Mouse (Mus musculus) subcutaneous adipose tissue, adult 2 months (tissue): ENCODE data around the gene Gm30083. TPM values are rescaled to one million over a fixed set of nuclear protein-coding genes. Genes with fewer than 3 reads are reported as not detected.

ENCODE experiments used
- polyA plus RNA-seq: library from polyadenylated mRNA; depleted of rRNA; stranded (reverse); fragments of >200 nt; gene quantifications from 2 replicates; pipeline ENCODE4 v1.2.3, GENCODE M21; 2012; ENCODE audit warnings: low replicate concordance; rRNA removed

The Gm30083 gene
- not detected in 2 replicates for polyA plus RNA-seq

GRCm38 (mm10) chr14:34015063-34015462 is at the start of gene Gm30083:
Gene Gm30083, minus strand, starts transcription at chr14:34015182.

DNA sequence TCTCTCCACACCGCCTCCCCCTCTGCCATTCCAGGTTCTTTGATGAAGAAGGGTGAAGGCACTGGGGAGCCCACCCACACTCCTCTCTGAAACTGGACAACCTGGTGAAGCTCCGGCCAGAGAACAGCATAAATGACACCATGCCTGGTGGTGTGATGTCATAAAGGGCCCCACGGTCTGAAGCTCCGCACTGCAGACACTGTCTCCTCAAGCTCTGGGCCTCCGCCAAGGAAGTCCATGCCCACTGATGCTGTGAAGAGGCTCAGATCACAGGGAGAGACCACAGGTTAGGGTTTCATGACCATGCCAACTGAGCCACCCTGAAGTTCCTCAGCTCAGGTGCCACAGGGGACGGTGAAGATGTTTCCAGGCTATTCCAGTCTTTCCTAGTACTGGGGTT is 37.5 kb upstream of the Gm30083 start, which contains the start of gene Antxrl:
Gene Antxrl, plus strand, starts transcription at position 192 of the 400 bp plus-strand sequence.

GRCm38 (mm10) chr14:34016381-34016780 is 1.4 kb upstream of the Gm30083 start, which contains the start of gene Gm5460:
Gene Gm5460, plus strand, starts transcription at chr14:34016758.

GRCm38 (mm10) chr14:33978604-33979059 is 36.4 kb downstream of the Gm30083 start, which contains the start of gene Zfp488:
Gene Zfp488, minus strand, starts transcription at chr14:33978764.

DNA sequence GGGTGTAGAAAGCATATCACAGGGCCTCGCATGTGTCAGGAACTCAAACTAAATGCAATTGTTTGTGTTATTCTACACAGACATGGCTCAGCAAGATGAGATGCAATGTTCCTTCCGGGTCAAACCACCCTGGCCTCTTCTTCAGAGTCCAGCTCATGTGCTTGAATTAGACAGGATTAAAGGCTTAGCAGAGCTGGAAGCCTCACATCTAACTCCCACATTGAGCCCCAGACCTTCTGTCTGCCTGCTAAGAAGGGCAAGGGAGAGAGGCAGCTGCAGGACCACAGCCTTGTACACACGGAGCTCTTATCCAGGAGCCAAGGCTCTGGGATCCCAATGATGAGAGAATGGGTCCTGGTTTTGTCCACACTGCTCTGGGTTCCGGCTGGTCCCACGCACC is 61.2 kb downstream of the Gm30083 start, which contains the start of gene Rbp3:
Gene Rbp3, plus strand, starts transcription at position 243 of the 400 bp plus-strand sequence.

GRCm38 (mm10) chr14:33940739-33941138 is 74.2 kb downstream of the Gm30083 start, which contains the start of gene Gdf2:
Gene Gdf2, plus strand, starts transcription at chr14:33941039.

Other genes starting within 250 kb of the Gm30083 start
- gene Gdf10, start 91.6 kb downstream of the Gm30083 start, polyA plus RNA-seq: 17.3 and 92.4 TPM in 2 replicates
- 0.08 TPM in 1 of 2 replicates, not detected in the other for gene Gdf2, start 74.1 kb downstream of the Gm30083 start, polyA plus RNA-seq
- not detected in 2 replicates for gene Rbp3, start 61.2 kb downstream of the Gm30083 start, polyA plus RNA-seq
- not detected in 2 replicates for gene Zfp488, start 36.4 kb downstream of the Gm30083 start, polyA plus RNA-seq
- gene Gm5460, start 1.6 kb upstream of the Gm30083 start, polyA plus RNA-seq: 1.6 and 11.2 TPM in 2 replicates
- gene Antxrl, start 37.5 kb upstream of the Gm30083 start, polyA plus RNA-seq: not detected in 2 replicates
- gene Anxa8, start 70.8 kb upstream of the Gm30083 start, polyA plus RNA-seq: 5.3 and 5.7 TPM in 2 replicates
- gene A630023A22Rik, start 87.6 kb upstream of the Gm30083 start, polyA plus RNA-seq: 0.37 TPM in 1 of 2 replicates, not detected in the other
- 0.51 and 0.82 TPM in 2 replicates for gene Npy4r, start 137.3 kb upstream of the Gm30083 start, polyA plus RNA-seq
- 0.37 and 0.72 TPM in 2 replicates for gene Gprin2, start 186.5 kb upstream of the Gm30083 start, polyA plus RNA-seq
- gene Syt15, start 204.4 kb upstream of the Gm30083 start, polyA plus RNA-seq: 11.1 and 14.2 TPM in 2 replicates